Mouse (Mus musculus) right cerebral cortex, postnatal 4 days (tissue): ENCODE data around the gene Nostrin.

ENCODE experiments used
- DNase-seq: peaks from one replicate; pipeline ENCODE4 v3.0.0-alpha.2; 2022

Nostrin gene

DNA sequence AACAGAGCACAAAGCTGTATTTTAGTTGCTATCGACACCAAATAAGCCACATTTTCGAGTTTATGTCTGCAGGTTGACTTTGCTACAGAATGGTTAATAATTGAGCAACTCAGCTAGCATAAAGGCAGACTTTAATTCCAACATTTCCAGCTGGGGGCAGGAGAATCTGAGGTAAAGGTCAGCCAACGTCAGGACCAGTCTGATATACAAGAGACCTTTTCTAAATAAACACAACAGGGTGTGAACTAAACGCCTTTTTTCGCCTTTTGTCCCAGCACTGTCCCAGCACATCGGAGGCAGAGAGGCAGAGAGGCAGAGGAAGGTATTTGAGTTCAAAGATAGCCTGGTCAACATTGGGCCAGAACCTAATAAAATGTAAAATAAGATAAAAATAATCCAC is 69.6 kb downstream of the Nostrin start:
- DNase-seq, result no peak

GRCm38 (mm10) chr2:69205791-69206351 is 70.3 kb downstream of the Nostrin start, which contains the start of gene Spc25:
Spc25 (minus strand) TSS chr2:69206194.
- DNase-seq, result peak; percentile 75

GRCm38 (mm10) chr2:69206523-69206922 is 70.9 kb downstream of the Nostrin start:
- DNase-seq, result no peak

DNA sequence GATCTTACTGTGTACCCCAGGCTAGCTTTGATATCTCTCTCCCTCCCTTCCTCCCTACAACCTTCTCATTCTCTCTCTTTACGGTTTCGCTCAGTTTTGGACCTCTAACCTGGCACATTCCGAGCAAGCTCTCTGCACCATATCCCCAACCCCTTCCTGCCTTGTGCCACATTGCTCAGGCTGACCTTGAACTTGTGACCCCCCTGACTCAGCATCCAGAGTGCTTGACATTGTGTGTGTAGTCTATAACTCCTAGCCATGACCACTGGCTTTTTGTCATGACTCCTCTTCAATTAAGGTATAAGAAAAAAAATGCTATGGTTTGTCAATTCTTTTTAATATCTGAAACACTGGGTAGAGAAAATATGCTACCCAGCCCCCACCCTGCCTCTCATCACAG is 74.1 kb downstream of the Nostrin start:
- DNase-seq, result no peak

DNA sequence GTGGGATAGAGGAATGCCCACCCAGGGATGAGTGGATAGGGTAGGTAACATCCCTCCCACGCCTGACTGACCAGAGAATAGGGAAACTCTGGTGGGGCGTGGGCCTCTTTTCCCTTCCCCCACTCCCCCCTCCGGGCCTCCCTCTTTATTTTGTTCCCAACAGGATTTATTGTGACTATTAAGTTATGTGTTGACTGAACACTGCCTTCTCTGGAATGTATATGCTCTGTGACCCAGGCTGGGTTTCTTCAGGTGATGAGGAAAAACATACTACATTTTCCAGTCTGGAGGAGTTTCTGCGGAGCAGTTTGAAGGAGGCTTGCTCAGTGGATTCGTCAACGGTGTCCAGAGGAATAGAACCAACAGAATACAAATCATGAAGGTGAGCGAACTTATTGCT is 75.2 kb downstream of the Nostrin start, which contains the start of gene G6pc2:
Gene G6pc2, plus strand, starts transcription at position 301 of the 400 bp plus-strand sequence.
- no peak for DNase-seq

GRCm38 (mm10) chr2:69212652-69213051 is 77.1 kb downstream of the Nostrin start:
- DNase-seq, result no peak

DNA sequence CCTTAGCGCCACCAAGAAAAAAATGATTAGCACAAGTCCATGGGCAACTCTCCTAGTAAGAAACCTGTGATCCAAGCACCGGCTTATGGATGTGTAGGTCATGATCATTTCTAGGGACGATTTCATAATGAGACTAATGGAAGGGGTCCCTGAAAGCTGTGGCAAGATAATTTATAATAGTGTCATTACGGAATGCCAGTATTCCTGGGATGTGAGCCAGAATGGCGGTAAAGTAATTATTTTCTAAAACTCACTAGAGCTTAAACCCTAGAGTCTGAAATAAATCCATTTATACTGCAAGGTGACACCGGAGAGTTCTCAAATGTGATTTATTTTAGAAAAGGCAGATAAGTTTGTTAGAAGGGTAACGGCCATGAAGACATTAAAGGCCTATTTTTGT is 79.6 kb downstream of the Nostrin start:
- DNase-seq, result no peak

DNA sequence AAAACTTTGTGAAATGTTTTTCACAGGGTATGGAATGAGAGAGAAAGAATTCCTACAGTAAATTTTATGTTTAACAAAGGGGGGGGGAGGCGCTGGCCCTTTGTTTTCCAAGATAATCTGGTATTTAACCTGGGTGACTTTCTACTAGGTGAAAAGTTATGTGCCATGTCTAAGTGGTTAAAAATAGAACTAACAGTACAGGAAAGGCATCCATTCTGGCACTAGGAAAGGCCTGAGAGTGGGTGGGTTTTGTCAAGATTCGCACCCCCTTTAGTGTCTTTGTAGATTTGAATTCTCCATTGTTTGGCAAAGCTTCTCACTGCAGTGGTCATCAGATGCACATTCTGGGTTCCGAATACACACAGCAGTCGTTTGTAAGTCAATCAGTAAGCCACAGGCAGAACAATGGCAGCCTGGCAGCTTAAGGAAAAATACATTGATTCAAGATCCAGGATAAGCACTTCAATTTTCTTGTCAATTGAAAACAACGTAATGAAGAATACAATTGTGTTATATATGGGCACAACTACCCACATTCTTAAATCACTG is 86.3 kb downstream of the Nostrin start:
- DNase-seq, result no peak

GRCm38 (mm10) chr2:69222815-69223214 is 87.2 kb downstream of the Nostrin start:
- no peak for DNase-seq

GRCm38 (mm10) chr2:69224724-69225123 is 89.1 kb downstream of the Nostrin start:
- no peak for DNase-seq

DNA sequence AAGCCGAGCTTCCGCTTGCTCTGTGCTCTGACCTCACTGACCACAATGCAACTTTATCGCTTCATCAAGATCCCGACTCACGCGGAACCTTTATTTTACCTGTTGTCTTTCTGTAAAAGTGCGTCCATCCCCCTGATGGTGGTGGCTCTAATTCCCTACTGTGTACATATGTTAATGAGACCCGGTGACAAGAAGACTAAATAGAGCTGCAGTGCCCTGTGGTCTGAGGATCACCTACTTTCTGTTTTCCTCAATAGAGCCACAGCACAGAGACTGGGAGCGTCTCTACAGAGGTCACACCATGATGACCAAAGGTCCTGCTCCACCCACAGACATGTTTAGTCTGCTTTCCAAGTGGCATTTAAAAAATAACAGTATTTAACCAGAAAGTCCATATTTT is 91.3 kb downstream of the Nostrin start:
- no peak for DNase-seq

DNA sequence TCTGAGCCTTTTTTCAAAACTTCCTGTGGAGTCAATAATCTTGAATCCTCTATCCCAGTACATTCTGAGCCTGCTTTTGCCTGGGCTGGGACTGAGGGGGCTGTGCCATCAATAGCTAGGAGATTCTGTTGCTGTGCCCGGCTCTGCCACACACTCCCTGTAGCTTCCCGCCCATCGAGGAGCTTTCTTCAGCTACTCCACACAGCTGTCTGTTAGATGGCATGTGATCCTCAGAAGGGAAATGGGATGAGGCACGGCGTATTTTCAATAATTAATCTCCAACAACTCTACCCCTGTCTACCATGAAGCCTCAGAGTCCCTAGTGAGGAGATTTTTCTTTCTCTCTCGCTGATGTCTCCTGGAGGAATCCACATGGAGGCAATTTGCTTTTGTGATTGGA is 93.0 kb downstream of the Nostrin start:
- DNase-seq, result no peak

DNA sequence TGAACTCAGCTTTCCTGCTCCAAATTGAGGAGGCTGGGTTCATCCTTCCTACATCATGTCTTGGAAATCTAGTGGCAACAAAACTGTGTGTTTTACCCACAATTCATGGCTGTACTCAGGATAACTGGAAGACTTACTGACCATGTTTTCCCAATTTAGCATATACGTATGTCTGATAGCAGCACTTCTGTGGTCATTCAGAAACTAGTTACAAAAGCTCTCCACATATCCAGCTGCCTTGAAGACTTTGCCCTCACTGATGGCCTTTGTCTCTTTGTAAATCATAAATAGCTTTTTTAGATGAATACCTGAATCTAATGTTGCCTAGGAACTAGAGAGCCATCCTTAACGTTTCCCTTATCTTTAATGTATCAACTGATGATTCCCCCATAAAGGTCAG is 94.5 kb downstream of the Nostrin start:
- DNase-seq, result no peak

- no peak for DNase-seq
Measured at GRCm38 (mm10) chr2:69232101-69232500, 96.5 kb downstream of the Nostrin start.

DNA sequence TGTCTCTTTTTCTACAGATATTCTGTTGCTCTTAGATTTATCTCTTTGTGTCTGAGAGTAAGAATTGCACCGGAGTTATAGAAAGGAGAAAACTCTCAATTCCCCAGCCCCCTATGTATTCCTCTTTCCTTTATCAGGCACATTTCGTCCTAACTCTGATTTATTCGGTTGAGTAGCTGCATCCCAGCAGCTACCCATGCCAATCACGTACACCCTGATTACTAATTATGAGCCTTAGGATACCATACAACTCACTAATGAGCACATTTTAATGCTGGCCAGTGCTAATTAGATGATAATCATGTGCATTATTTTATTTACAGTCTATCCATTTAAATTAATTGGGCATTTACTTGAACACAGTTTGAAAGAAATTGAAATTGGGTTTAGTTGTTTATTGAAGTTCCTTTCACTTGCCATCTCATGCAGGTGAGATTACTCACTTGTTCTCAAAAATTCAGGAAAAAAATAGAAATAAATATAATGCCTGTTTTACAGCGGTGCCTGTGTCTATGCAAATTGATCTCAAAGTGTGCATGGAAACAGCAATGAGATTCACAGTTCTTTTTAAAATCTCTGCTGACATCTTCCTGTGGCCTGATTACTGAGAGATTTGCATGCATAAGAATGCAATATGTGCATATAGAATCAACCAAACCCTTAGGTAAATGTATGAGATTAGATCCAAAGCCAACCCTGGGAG is 99.5 kb downstream of the Nostrin start:
- no peak for DNase-seq
